Mouse (Mus musculus) c-Kit-negative CD71-positive TER-119-positive erythroid progenitor cells, embryonic 14.5 days (primary cell): ENCODE data around the gene Phb2.

ENCODE experiments used
- DNase-seq: peaks from one replicate; pipeline ENCODE4 v3.0.0-alpha.2; 2013; ENCODE audit warnings: low read depth, low spot score

Phb2 gene

DNA sequence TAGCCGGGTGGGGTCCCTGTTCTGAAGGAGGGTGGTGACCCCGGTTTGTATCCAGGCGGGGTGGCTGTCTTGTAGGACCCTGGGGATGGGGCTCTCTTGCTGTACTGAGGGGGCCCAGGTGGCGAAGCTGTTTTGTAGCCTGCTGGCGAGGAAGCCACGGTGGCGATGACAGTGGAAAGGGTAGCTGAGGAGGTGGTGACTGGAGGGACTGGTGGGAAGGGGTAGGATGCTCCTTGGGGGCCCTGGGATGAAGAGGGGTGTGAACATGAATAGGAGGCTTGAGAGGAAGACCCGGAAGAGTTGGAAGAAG is 34.1 kb downstream of the Phb2 start:
- no peak for DNase-seq

DNA sequence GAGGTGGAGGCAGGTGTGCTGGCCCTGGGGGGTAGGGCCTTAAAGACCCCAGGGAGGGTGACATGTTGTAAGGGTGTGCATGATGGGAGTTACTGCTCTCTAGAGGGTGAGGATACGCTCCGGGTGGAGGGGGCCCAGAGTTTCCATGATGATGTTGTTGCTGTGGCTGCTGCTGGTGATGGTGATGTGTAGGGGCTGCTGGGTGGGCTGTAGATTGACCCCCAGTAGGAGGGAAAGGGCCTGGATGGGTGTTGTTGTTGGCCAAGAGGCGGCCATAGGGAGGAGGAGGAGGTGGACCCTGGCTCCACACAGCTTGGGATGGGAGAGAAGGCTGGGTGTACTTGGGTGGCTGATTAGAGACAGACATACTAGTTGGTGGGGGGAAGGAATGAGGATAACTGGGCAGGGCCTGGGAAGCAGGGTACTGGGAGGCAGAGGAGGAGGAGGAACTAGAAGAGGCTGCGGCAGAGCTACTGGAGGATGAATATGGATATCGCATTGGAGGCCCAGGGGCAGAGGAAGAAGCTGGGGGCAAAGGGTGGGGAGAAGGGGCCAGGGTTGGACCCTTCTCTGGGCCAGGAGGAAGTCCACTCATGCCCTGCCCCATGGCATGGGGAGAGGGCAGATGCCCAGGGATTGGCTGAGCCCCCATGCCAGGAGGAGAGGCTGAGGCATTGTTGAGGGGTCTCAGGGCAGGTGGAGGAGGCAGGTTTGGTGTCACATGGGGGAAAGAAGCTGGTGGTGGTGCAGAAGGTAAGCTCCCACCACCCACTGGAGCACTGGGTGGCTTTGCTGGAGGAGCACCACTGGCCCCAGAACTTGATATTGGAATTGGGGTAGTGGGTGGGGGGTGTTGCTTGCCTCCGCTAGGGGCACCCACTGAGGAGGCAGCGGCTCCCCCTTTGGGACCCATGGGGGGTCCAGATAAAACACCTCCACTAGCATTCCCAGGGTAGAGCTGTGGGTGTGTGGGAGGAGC is 34.8 kb downstream of the Phb2 start:
- DNase-seq = no peak

DNA sequence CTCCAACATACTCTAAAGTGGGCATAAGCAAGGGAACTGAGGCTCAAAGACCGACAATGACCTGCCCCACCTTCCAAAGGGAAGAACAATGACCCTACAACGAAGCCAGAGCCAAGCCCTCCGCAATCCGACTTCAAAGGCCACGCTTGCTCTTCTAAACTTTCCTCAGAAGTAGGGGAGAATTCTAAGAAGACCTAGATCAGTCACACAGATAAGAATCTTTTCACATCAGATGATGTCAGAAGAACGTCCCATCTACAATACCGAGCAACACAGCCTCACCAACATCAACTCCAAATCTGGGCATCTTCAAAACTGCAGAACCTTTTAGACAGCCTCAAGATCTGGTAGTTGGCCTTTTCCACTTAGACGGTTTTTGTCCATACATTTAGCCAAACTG is 38.3 kb downstream of the Phb2 start:
- no peak for DNase-seq

DNA sequence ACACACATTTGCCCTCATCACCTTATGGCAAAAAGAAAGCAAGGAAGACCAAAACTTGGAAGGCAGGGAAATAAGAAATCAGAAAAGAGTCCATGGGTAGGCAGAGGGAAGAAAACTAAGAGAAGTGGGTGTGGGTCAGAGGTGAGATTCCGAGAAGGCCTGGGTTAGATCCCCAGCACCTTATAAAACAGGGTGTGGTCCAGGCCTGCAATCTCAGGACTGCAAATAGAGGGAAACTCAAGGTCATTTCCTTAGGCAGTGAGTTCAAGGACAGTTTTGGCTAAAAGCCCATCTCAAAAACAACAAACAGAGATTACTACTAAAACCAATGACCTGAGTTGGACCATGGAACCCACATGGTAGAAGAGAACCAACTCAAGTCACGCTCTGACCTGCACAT is 41.7 kb downstream of the Phb2 start:
- no peak for DNase-seq

GRCm38 (mm10) chr6:124755306-124755705 is 43.2 kb downstream of the Phb2 start:
- DNase-seq = no peak

DNA sequence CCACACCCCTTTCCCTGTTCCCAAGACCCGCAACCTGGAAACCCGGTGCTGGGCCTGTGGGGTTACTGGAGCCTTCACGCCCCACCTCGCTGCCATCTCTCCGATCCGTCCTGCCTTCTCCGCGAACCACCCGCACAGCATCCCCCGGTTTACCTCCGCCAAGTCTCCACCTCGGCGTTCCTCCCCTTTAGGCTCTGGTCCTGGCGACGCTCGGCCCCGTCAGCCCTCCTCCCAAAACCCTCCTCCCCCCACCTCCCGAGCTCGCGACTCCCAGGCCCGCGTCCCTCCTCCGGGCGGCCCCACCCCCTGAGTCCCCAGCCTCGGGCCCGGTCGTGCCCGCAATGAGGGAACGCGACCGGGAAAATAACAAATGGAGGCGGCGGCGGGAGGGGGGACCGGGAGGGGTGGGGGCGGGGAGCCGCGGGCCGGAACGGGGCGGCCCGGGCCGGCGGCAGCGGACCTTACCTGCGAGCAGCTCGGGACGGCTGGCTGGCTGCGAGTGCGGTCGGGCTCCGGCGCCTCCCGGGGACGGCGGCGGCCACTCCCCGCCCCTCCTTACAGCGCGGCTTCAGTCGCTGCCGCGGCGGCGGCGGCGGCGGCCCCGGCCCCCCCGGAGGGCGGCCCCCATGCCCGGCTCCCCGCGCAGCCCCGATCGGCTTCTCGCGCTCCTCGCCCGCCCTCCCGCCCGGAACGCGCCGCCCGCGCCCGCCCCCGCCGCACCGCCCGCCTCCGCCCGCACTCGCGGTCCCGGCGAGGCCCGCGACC is 43.9 kb downstream of the Phb2 start, which contains the start of the genes Gm45234 and Atn1:
Gene Gm45234 (minus strand): TSS at position 191 of the 765 bp plus-strand sequence.
Gene Atn1 (minus strand): TSS at position 694 of the 765 bp plus-strand sequence.
- DNase-seq = no peak

DNA sequence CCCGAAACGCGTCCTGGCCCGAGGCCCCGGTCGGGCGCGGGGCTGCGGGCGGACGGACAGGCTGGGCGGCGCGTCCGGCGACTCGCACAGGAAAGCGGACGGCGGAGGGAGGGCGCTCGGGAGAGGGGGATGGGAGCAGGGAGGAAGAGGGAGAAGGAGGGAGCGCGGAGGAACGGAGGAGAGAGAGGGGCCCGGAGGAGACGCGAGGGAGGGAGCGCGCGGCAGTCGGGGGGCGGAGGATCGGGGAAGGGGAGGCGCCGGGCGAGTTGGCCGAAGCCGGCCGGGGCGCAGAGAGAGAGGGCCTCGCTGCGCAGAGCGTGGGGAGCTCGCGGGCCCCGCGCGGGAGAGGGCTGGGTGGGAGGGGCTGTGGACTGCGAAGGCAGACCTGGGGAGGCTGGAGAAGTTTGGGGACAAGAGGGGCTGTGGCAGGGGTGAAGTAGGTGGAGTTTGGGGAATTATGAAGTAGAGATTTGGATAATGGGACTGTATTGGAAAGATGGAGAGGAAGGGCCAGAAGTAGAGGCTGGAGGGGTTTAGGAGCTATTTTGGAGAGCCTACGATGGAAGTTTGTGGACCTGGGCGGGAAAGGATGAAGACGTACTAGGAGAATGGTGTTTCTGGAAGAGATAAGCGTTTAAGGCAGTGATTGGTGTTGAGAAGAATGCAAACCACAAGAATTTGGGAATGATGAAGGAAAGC is 44.7 kb downstream of the Phb2 start:
- DNase-seq = no peak

DNA sequence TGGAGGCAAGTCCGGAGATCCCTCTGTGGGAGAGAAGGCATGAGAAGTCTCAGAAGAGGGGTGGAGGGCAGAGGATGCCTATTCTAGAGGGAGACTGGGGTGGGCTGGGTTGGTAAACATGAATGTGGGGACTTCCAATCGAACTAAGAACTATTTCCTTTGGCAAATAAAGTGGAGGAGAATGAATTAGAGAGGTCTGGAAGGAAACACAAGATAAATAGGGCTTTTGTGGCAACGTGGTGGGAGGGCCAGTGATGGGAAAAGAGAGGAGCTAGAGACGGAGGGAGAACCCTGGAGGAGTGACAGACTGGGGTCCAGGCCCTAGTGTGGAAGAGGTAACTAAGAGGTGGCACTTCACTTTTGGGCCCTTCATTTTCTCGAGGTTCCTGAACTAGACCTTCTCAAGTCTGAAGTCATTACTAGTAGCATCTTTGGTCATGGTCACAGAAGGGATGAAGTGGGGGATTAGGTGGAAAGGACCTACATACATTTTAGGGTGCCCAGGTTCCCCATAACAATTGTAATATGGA is 45.3 kb downstream of the Phb2 start:
- DNase-seq = no peak

DNA sequence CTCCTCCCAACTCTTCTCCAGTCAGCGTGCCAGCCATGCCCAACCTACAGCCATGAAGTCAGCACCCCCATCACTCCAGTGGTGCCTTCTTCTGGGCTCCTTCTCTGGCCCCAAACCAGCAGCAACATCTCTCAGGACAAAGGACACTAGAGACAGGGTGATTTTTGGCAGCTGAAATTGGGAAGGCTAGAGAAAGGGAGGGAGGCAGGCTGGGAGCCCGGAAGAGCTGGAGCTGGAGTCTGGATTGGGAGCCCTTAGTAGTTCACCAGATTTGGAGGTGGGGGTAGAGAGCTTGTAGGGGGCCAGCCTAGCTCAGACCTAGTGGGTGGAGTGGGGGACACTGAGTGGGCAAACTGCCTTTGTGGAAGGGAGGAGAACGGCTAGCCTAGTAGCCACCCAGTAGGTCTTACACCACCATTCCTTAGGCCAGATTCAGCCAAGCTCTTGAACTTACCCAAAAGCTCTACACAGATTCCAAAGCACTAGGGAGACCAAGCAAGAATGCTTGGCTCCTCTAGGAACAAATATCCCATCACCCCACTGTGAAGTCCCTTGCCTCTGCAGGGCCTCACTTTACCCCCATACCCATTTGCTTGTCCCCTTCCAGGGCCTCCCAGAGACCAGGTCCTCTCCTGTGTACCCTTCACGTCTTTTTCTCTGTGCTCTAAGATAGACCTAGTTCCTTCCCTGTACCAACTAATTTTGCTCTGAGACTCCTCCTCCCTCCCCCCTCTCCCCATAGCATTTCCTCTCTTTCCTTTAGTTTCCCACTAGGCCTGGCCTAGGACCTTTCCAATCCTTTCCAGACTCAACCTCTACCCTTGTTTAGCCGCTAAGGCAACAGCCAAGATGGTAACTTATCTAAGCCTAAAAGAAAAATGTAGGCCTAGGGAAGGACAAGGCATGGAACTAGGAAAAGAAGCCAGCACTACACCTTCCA is 46.0 kb downstream of the Phb2 start:
- no peak for DNase-seq

DNA sequence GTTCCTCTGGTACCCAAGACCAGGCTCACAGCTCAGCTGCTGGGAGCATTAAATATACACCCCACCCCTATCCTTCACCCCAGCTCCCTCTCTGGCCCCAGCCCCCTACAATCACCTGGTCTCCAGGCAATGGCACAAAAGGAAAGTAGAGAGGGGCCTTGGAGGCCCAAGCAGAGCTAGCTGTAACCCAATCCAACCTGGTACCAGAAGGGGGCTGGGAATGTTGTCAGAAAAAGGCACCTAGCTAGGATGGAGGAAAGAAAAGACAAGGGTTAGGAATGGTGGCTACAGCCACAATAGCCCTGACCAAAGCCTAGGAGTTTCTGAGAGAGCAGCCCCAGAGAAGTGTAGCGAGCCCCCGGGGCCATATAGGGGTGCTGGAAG is 46.7 kb downstream of the Phb2 start:
- no peak for DNase-seq

DNA sequence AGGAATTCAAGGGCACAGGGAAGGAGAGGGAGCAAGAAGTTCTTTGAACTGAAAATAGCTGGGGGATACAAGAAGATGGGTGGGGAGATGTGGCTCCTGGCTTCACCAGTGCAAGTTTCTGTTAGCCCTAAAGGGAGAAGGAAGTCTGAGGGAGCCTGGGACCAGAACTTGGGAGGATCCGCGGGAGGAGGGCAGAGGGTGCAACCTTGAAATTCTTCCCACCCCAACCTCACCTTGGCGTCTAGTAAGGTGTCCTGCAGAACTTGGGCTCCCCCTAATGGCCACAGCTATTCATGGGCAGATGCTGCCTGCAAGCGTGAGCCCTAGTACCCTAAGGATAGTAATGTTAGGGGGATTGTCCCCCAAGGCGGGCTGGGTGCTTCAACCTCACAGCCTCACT is 47.1 kb downstream of the Phb2 start:
- DNase-seq = peak; percentile 42

GRCm38 (mm10) chr6:124765951-124766350 is 53.8 kb downstream of the Phb2 start:
- DNase-seq = no peak
